Mouse (Mus musculus) lung, embryonic 14.5 days (tissue): ENCODE results near the gene Eloa. TPM values are rescaled to one million over a fixed set of nuclear protein-coding genes. Genes with fewer than 3 reads are reported as not detected.

Experiments
- ATAC-seq: fragments of 200-750 bp; cut with Nextera tagmentation; 2 replicates; pipeline ENCODE4 v1.8.0; 2017; ENCODE audit warnings: mild to moderate bottlenecking, moderate TSS enrichment, moderate library complexity; ENCODE audit not compliant: insufficient read depth
- DNase-seq: peaks from one replicate; pipeline ENCODE4 v3.0.0-alpha.2; 2015
- H3K27ac ChIP-seq: fragments of 300-500 bp; sonication (generic); 2 replicates; pipeline ENCODE4 v1.5.1; 2014; ENCODE audit warnings: low read depth, mild to moderate bottlenecking, moderate library complexity
- H3K27me3 ChIP-seq: fragments of 300-500 bp; sonication (generic); 2 replicates; pipeline ENCODE4 v1.6.1; 2014; ENCODE audit warnings: low read length, control low read depth; ENCODE audit not compliant: insufficient read depth
- H3K36me3 ChIP-seq: fragments of 300-500 bp; sonication (generic); 2 replicates; pipeline ENCODE4 v1.6.1; 2014; ENCODE audit warnings: control low read depth; ENCODE audit not compliant: insufficient read depth
- H3K4me1 ChIP-seq: fragments of 300-500 bp; sonication (generic); 2 replicates; pipeline ENCODE4 v1.6.1; 2014; ENCODE audit warnings: antibody characterized with exemption, control low read depth; ENCODE audit not compliant: insufficient read depth
- H3K4me2 ChIP-seq: fragments of 300-500 bp; sonication (generic); 2 replicates; pipeline ENCODE4 v1.6.1; 2014; ENCODE audit warnings: mild to moderate bottlenecking
- H3K4me3 ChIP-seq: fragments of 300-500 bp; sonication (generic); 2 replicates; pipeline ENCODE4 v1.5.1; 2014; ENCODE audit warnings: low read depth, low read length
- H3K9ac ChIP-seq: fragments of 300-500 bp; sonication (generic); 2 replicates; pipeline ENCODE4 v1.6.1; 2014
- H3K9me3 ChIP-seq: fragments of 300-500 bp; sonication (generic); 2 replicates; pipeline ENCODE4 v1.6.1; 2016; ENCODE audit warnings: low read depth, low read length, control low read depth
- CTCF ChIP-seq: IDR thresholded peaks from 2 replicates; pipeline ENCODE4 v1.5.1; 2016; ENCODE audit warnings: antibody characterized with exemption, low read depth
- WGBS: fragments of 180-500 bp; shearing (Covaris S2); extraction: QIAGEN DNeasy Blood & Tissue Kit; methylation state at CpG from one replicate; pipeline ENCODE4 v1.1.7; 2014; 5-methylcytosine and 5-hydroxymethylcytosine counted together
- polyA plus RNA-seq: library from polyadenylated mRNA; unstranded; fragments of >200 nt; fragmentation: Nextera tagmentation; extraction: Ambion mirVana; gene quantifications from 2 replicates; pipeline ENCODE4 v1.2.1, GENCODE M21; 2014

Eloa gene
- polyA plus RNA-seq, 1 experiment from 2014 or later, result 41.8 TPM

DNA sequence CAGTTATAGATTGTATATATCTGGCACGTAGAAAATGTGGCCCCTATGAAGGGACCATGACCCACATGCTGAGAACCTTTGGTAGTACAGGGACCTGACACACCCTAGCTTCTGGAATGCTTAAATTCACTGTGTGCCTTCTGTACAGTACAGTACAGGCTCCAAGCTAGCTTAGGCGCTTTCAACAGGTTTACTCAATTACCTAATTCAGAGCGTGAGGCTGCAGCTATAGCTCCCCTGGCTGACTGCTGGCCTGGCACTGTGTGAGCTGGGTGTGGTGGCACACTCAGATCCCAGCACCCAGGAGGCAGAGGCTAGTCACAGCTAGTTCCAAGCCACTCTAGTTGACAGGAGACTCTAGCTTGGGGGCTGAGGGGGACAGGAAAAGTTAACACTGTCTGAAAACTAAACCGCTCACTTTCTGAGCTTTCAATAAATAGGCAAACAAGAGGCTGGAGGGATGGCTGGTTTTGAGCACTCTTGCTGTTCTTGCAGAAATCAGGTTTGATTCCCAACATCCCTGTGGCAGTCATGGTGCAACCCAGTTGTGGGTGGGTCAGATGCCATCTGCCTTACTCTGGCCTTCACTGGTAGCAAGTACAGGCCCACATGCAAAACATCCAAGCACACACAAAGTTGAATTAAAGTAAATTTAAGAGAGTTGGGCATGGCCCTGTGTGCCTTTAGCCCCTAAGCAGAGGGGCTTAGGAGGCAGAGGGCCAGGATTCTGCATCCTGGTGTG is 26.9 kb upstream of the Eloa start:
- peaks cover 10% of the 10 kb centered on the region; the same call in 1 of the 2 replicates for H3K4me1 ChIP-seq
- no peak overlapping the region; the same call in 1 of the 2 replicates for H3K27ac ChIP-seq
- peaks cover 81% of the 10 kb centered on the region for H3K36me3 ChIP-seq
- H3K4me2 ChIP-seq, result no peak overlapping the region
- H3K9me3 ChIP-seq, result no peaks in the 10 kb centered on the region
- no peak overlapping the region for H3K4me3 ChIP-seq
- ATAC-seq (no peak), DNase-seq (peak; percentile 23)
- H3K27me3 ChIP-seq, result no peaks in the 10 kb centered on the region
- TF ChIP-seq CTCF, result no peak
- 63% methylated on average over 4 of the region's 4 CpGs for WGBS
- H3K9ac ChIP-seq, result no peak overlapping the region; the same call in 1 of the 2 replicates

DNA sequence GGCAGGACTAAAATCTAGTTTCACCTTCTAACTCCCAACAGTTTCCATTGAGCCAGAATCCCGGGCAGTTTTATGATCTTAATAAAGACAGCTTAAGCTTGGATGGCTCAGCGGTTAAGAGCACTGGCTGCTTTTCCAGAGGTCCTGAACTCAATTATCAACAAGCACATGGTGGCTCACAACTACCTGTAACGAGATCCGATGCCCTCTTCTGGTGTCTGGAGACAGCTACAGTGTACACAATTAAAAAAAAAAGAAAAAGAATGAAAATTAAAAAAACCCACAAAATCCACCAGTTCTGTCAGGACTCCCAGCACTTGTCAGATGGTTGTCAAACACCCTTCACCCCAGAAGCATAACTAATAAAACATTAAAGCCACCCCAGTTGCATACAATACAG is 26.1 kb upstream of the Eloa start:
- Histone ChIP-seq H3K9ac (no peak overlapping the region), H3K36me3 (peaks cover 81% of the 10 kb centered on the region)
- DNase-seq, result no peak

GRCm38 (mm10) chr4:136046888-136047287 is 25.3 kb upstream of the Eloa start:
- no peaks in the 10 kb centered on the region for H3K9me3 ChIP-seq
- no peak for ATAC-seq

More for the DNA sequence above, 26.1 kb upstream of the Eloa start:
- Histone ChIP-seq H3K9me3 (no peaks in the 10 kb centered on the region), H3K4me3 (no peak overlapping the region), H3K27me3 (no peaks in the 10 kb centered on the region), H3K4me2 (no peak overlapping the region), H3K27ac (no peak overlapping the region), H3K4me1 (peaks cover 10% of the 10 kb centered on the region; the same call in 1 of the 2 replicates)
- ATAC-seq, result no peak
- 49% methylated on average over 4 of the region's 4 CpGs for WGBS
- TF ChIP-seq CTCF, result no peak

DNA sequence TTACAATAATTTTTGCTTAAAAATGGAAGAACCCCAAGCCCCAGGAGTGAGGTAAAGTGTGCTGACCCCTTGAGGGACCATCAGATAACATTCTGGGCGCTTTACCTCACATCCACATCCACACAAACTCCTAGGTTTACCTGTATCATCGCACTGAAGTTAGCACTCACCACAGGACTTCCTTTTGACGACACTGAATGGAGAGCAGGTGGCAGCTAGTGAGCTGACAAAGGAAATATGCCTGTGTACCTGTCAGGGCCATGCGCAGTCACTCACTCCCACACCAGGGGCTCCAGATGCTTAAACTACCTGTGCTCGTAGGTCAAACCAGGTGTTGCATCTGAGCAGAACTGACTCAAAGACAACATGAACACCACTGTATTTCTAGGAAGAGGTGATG is 23.5 kb upstream of the Eloa start:
- H3K4me2 ChIP-seq, result no peak overlapping the region
- no peak overlapping the region for H3K9ac ChIP-seq
- WGBS, result 86% methylated on average over 5 of the region's 5 CpGs
- H3K36me3 ChIP-seq, result peaks cover 59% of the 10 kb centered on the region
- no peaks in the 10 kb centered on the region for H3K27me3 ChIP-seq
- H3K4me1 ChIP-seq, result no peaks in the 10 kb centered on the region
- DNase-seq (no peak), ATAC-seq (no peak)
- no peak for TF ChIP-seq CTCF
- no peaks in the 10 kb centered on the region for H3K9me3 ChIP-seq
- H3K27ac ChIP-seq, result no peak overlapping the region
- no peak overlapping the region for H3K4me3 ChIP-seq

More at GRCm38 (mm10) chr4:136046888-136047287, 25.3 kb upstream of the Eloa start:
- Histone ChIP-seq H3K27ac (no peak overlapping the region), H3K4me2 (no peak overlapping the region), H3K9ac (no peak overlapping the region), H3K4me3 (no peak overlapping the region), H3K27me3 (no peaks in the 10 kb centered on the region), H3K4me1 (peaks cover 7% of the 10 kb centered on the region; the same call in 1 of the 2 replicates), H3K36me3 (peaks cover 77% of the 10 kb centered on the region)
- TF ChIP-seq CTCF, result no peak
- DNase-seq, result no peak
- WGBS, result 63% methylated on average over 6 of the region's 6 CpGs

- no peak overlapping the region for H3K27ac ChIP-seq
- H3K4me3 ChIP-seq, result no peak overlapping the region
- H3K4me1 ChIP-seq, result no peaks in the 10 kb centered on the region
- no peaks in the 10 kb centered on the region for H3K27me3 ChIP-seq
- TF ChIP-seq CTCF, result no peak
- no peak for DNase-seq
- peaks cover 47% of the 10 kb centered on the region for H3K36me3 ChIP-seq
- 82% methylated on average over 6 of the region's 6 CpGs for WGBS
- no peak for ATAC-seq
- H3K4me2 ChIP-seq, result no peak overlapping the region
- H3K9ac ChIP-seq, result no peak overlapping the region
- H3K9me3 ChIP-seq, result no peaks in the 10 kb centered on the region
Measured at GRCm38 (mm10) chr4:136043784-136044400, 22.3 kb upstream of the Eloa start.

GRCm38 (mm10) chr4:136035078-136035477 is 13.5 kb upstream of the Eloa start:
- ATAC-seq, result no peak
- 62% methylated on average over 4 of the region's 4 CpGs for WGBS
- no peak for DNase-seq
- Histone ChIP-seq H3K4me2 (no peak overlapping the region), H3K27me3 (no peaks in the 10 kb centered on the region), H3K4me3 (no peak overlapping the region), H3K9me3 (no peaks in the 10 kb centered on the region), H3K4me1 (no peaks in the 10 kb centered on the region), H3K36me3 (no peaks in the 10 kb centered on the region), H3K27ac (no peak overlapping the region; the same call in 1 of the 2 replicates), H3K9ac (no peak overlapping the region)
- no peak for TF ChIP-seq CTCF

DNA sequence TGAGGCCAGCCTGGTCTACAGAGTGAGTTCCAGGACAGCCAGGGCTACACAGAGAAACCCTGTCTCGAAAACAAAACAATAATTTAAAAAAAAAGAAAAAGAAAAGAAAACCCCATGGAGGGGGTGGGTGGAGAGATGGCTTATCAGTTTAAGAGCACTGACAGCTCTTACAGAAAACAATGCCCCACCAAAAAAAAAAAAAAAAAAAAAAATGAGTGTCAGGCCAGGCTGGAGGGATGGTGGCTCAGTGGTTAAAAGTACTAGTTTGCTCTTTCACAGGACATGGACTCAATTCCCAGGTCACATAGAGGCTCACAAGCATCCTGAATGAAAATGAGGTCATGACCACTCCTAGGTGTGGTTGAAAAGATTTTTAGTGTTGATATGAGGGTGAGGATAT is 11.7 kb upstream of the Eloa start:
- H3K4me2 ChIP-seq, result no peak overlapping the region
- DNase-seq (no peak), ATAC-seq (no peak)
- no peak overlapping the region for H3K4me3 ChIP-seq
- no peaks in the 10 kb centered on the region for H3K36me3 ChIP-seq
- H3K9me3 ChIP-seq, result no peaks in the 10 kb centered on the region
- TF ChIP-seq CTCF, result no peak
- 71% methylated on average over 1 of the region's 1 CpGs for WGBS
- no peaks in the 10 kb centered on the region for H3K4me1 ChIP-seq
- no peak overlapping the region for H3K9ac ChIP-seq
- no peak overlapping the region for H3K27ac ChIP-seq
- H3K27me3 ChIP-seq, result no peaks in the 10 kb centered on the region
